Comparison of ENCODE assay signal across 16 mouse cellular contexts in genomic region chr1:58420032-58420431, GRCm38 (mm10).
"Had no signal": no experiment of that assay in that cellular context is flagged by ENCODE, and none has a peak within 500 bp of the region (broad histone marks: within the 10 kb centered on the region; RNA-seq: fewer than 3 reads in every experiment).

No protein-coding gene starts in this region.

- H3K9me3 ChIP-seq: limb, embryonic 15.5 days; liver, embryonic 12.5 days; megakaryocyte, embryonic 14.5 days; midbrain, embryonic 15.5 days; neural tube, embryonic 13.5 days; stomach, embryonic 15.5 days had no signal

- DNase-seq: kidney, adult 8-10 months; kidney, postnatal 36 days; lung, embryonic 14.5 days; lung, postnatal 14 days; retina, postnatal 1 day; right cerebral cortex, postnatal 14 days; thymus, postnatal 4 days had no signal

- H3K9ac ChIP-seq: limb, embryonic 15.5 days; liver, embryonic 12.5 days; lung, embryonic 14.5 days; midbrain, embryonic 15.5 days; neural tube, embryonic 13.5 days; stomach, embryonic 15.5 days had no signal

- H3K4me3 ChIP-seq: limb, embryonic 15.5 days; liver, embryonic 12.5 days; megakaryocyte, embryonic 14.5 days; midbrain, embryonic 15.5 days; neural tube, embryonic 13.5 days; stomach, embryonic 15.5 days had no signal

- H3K27ac ChIP-seq: kidney, postnatal 0 days; limb, embryonic 15.5 days; liver, embryonic 12.5 days; macrophage; midbrain, embryonic 15.5 days; neural tube, embryonic 13.5 days; stomach, embryonic 15.5 days had no signal

- ATAC-seq: liver, embryonic 12.5 days; midbrain, embryonic 15.5 days had no signal

- H3K4me2 ChIP-seq: limb, embryonic 15.5 days; liver, embryonic 12.5 days; lung, embryonic 14.5 days; midbrain, embryonic 11.5 days; midbrain, embryonic 15.5 days; neural tube, embryonic 13.5 days; stomach, embryonic 15.5 days had no signal

- H3K27me3 ChIP-seq: limb, embryonic 15.5 days; liver, embryonic 12.5 days; megakaryocyte, embryonic 14.5 days; midbrain, embryonic 15.5 days; neural tube, embryonic 13.5 days; stomach, embryonic 15.5 days had no signal
